Mouse (Mus musculus) stomach, postnatal 0 days (tissue): ENCODE measurements around the gene Hist1h2ak.

Experiments used
- CTCF ChIP-seq: IDR thresholded peaks from 2 replicates; pipeline ENCODE4 v1.5.1; 2016; ENCODE audit warnings: antibody characterized with exemption, low read depth, mild to moderate bottlenecking, moderate library complexity
- EP300 ChIP-seq: optimal IDR thresholded peaks from 2 replicates; pipeline ENCODE3; 2016; ENCODE audit warnings: antibody characterized with exemption

- no peak for TF ChIP-seq EP300
- TF ChIP-seq CTCF, result no peak
Observed at GRCm38 (mm10) chr13:21784311-21784710, 30.7 kb upstream of the Hist1h2ak start.
